ENCODE assay signal across 10 mouse cellular contexts in the genomic region with DNA sequence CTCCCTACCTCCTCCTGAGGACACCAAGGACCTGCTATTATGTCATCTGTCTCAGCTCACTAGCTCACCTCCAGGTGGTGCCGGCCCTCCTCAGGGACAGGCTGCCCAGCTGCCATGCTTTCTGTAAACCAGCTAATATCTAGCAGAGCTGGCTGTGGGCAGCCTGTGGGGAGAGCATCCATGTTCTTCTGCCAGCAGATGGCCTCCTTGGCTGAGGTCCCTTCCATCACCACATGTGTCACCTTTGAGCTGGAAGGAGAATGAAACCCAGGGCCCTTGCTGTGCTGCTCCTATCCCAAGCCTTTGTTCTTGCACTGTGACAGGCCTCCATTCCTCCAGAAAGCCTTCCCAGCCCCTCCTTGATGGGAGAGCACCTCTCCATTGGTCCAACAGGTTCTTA. TPM values are rescaled to one million over a fixed set of nuclear protein-coding genes. Genes with fewer than 3 reads are reported as not detected.
DNase-seq lines count a peak whose midpoint lies in the region; ATAC-seq and TF ChIP-seq lines count a peak whose summit lies in the region.
"Had no signal": no experiment of that assay in that cellular context is flagged by ENCODE, and none has a peak within 500 bp of the region (broad histone marks: within the 10 kb centered on the region; RNA-seq: fewer than 3 reads in every experiment).

No protein-coding gene starts in this region.

- no peak overlapping the region for H3K9ac ChIP-seq in hindbrain, embryonic 16.5 days (ENCODE audit: low read depth, low read length)
- H3K9ac ChIP-seq in hindbrain, embryonic 11.5 days (ENCODE audit: low read depth, low read length), result no peak overlapping the region
- no peak overlapping the region for H3K9ac ChIP-seq in ES-Bruce4 (ENCODE audit: low read depth, poor library complexity, severe bottlenecking)
- H3K9ac ChIP-seq: limb, embryonic 15.5 days; stomach, embryonic 15.5 days had no signal

- intact Hi-C loops in left cerebral cortex, postnatal 36 days (cut with DNase I), result loop anchor here (5.0 kb wide), 2 partner anchors 41 to 49 kb away; partner anchors contain the start of genes Dbnl and Pold2

- peak; percentile 13; the same call in 1 of the 2 replicates for ATAC-seq in hindbrain, embryonic 16.5 days
- no peak for ATAC-seq in hindbrain, embryonic 11.5 days (ENCODE audit: low FRiP score)

- no peaks in the 10 kb centered on the region for H3K9me3 ChIP-seq in hindbrain, embryonic 16.5 days (ENCODE audit: control insufficient read depth, low read length)
- no peaks in the 10 kb centered on the region for H3K9me3 ChIP-seq in hindbrain, embryonic 11.5 days (ENCODE audit: control insufficient read depth, low read length)
- peaks cover 8% of the 10 kb centered on the region for H3K9me3 ChIP-seq in ES-Bruce4 (replicated peaks; ENCODE audit: control insufficient read depth, insufficient read depth, low read length, poor library complexity, severe bottlenecking)
- H3K9me3 ChIP-seq: limb, embryonic 15.5 days; stomach, embryonic 15.5 days had no signal

- DNase-seq in hindbrain, embryonic 11.5 days (ENCODE audit: low spot score), result no peak
- DNase-seq in 3T3-L1 (ENCODE audit: low read depth, low spot score), result peak; percentile 81
- DNase-seq in right cerebral cortex, adult 18-20 months, result no peak
- DNase-seq in left cerebral cortex, postnatal 36 days (ENCODE audit: low spot score in 2 of 2), result no peak
- DNase-seq in layer of hippocampus, postnatal 14 days (ENCODE audit: low spot score in 2 of 2), result no peak

- no peak overlapping the region; the same call in 1 of the 2 replicates for H3K27ac ChIP-seq in hindbrain, embryonic 16.5 days (ENCODE audit: low read depth, low read length)
- H3K27ac ChIP-seq in hindbrain, embryonic 11.5 days (ENCODE audit: low read depth, low read length), result no peak overlapping the region
- no peak overlapping the region for H3K27ac ChIP-seq in ES-Bruce4 (ENCODE audit: insufficient read depth, low read length)
- H3K27ac ChIP-seq in embryonic fibroblast, embryonic 13.5 days (ENCODE audit: insufficient read depth, low read length), result no peak overlapping the region
- H3K27ac ChIP-seq: limb, embryonic 15.5 days; stomach, embryonic 15.5 days had no signal

- H3K36me3 ChIP-seq in hindbrain, embryonic 16.5 days (ENCODE audit: control insufficient read depth, insufficient read depth, low read length), result peaks cover 8% of the 10 kb centered on the region
- no peaks in the 10 kb centered on the region for H3K36me3 ChIP-seq in hindbrain, embryonic 11.5 days (ENCODE audit: control insufficient read depth, insufficient read depth, low read length)
- peaks cover 9% of the 10 kb centered on the region; the same call in 1 of the 2 replicates for H3K36me3 ChIP-seq in ES-Bruce4 (ENCODE audit: control insufficient read depth, insufficient read depth, low read length, poor library complexity, severe bottlenecking)
- H3K36me3 ChIP-seq: stomach, embryonic 15.5 days had no signal

- WGBS in hindbrain, embryonic 16.5 days, result 50% methylated on average over 1 of the region's 1 CpGs
- WGBS in hindbrain, embryonic 11.5 days, result 65% methylated on average over 1 of the region's 1 CpGs

- no peak overlapping the region for H3K4me2 ChIP-seq in hindbrain, embryonic 16.5 days (ENCODE audit: low read length)
- no peak overlapping the region for H3K4me2 ChIP-seq in hindbrain, embryonic 11.5 days (replicated peaks; ENCODE audit: low read depth, low read length)

- no peak for TF ChIP-seq EP300 in ES-Bruce4 (IDR thresholded peaks at IDR 0.05; ENCODE audit: insufficient read depth, low read depth, low read length)

- no peak overlapping the region for H3K4me3 ChIP-seq in hindbrain, embryonic 16.5 days (ENCODE audit: low read length)
- no peak overlapping the region for H3K4me3 ChIP-seq in hindbrain, embryonic 11.5 days (ENCODE audit: low read depth, low read length)
- no peak overlapping the region for H3K4me3 ChIP-seq in ES-Bruce4 (ENCODE audit: low read depth, low read length)
- no peak overlapping the region for H3K4me3 ChIP-seq in embryonic fibroblast, embryonic 13.5 days (ENCODE audit: insufficient read depth, low read length)
- H3K4me3 ChIP-seq: stomach, embryonic 15.5 days had no signal

- no peak for TF ChIP-seq POLR2A in ES-Bruce4 (IDR thresholded peaks at IDR 0.05; ENCODE audit: insufficient read depth, low read length)
- no peak for TF ChIP-seq POLR2A in embryonic fibroblast, embryonic 13.5 days (IDR thresholded peaks at IDR 0.05; ENCODE audit: low read depth, low read length)

- peaks cover 4% of the 10 kb centered on the region; the same call in 1 of the 2 replicates for H3K4me1 ChIP-seq in hindbrain, embryonic 16.5 days (ENCODE audit: control insufficient read depth, insufficient read depth, low read depth, low read length)
- H3K4me1 ChIP-seq in hindbrain, embryonic 11.5 days (replicated peaks; ENCODE audit: control insufficient read depth, insufficient read depth, low read length), result no peaks in the 10 kb centered on the region
- H3K4me1 ChIP-seq in ES-Bruce4 (ENCODE audit: control insufficient read depth, insufficient read depth, low read length), result no peaks in the 10 kb centered on the region
- H3K4me1 ChIP-seq in embryonic fibroblast, embryonic 13.5 days (ENCODE audit: control insufficient read depth, insufficient read depth, low read length), result peaks cover 7% of the 10 kb centered on the region; the same call in 1 of the 2 replicates
- H3K4me1 ChIP-seq: stomach, embryonic 15.5 days had no signal

- no peaks in the 10 kb centered on the region for H3K27me3 ChIP-seq in hindbrain, embryonic 16.5 days (replicated peaks; ENCODE audit: control insufficient read depth, insufficient read depth, low read length)
- H3K27me3 ChIP-seq in hindbrain, embryonic 11.5 days (ENCODE audit: control insufficient read depth, insufficient read depth, low read length), result no peaks in the 10 kb centered on the region
- H3K27me3 ChIP-seq in ES-Bruce4 (ENCODE audit: control insufficient read depth, insufficient read depth, low read length, poor library complexity, severe bottlenecking), result no peaks in the 10 kb centered on the region
- H3K27me3 ChIP-seq: limb, embryonic 15.5 days; stomach, embryonic 15.5 days had no signal

- peak; percentile 22 for TF ChIP-seq CTCF in ES-Bruce4 (IDR thresholded peaks at IDR 0.05; ENCODE audit: low read depth, low read length)
- TF ChIP-seq CTCF in embryonic fibroblast, embryonic 13.5 days (IDR thresholded peaks at IDR 0.05; ENCODE audit: borderline replicate concordance, insufficient read depth, low read length), result peak; percentile 13; the same call in 1 of the 2 replicates

RNA-seq across cellular contexts. Expression of gene Polm, which starts 1.7 kb away (rescaled TPM):
- polyA plus RNA-seq in hindbrain, embryonic 16.5 days (2015; fragmentation: Nextera tagmentation; extraction: Ambion mirVana), result 5.5 and 6.1 TPM in 2 replicates
- 5.6 and 6.9 TPM in 2 replicates for polyA plus RNA-seq in hindbrain, embryonic 11.5 days (2014; fragmentation: Nextera tagmentation; extraction: Ambion mirVana)
- polyA plus RNA-seq in ES-Bruce4 (2011; ENCODE audit: insufficient read depth, insufficient read length, low read depth, missing spikeins), result 9.3 and 9.9 TPM in 2 replicates
- polyA plus RNA-seq in embryonic fibroblast, embryonic 13.5 days (2011; ENCODE audit: insufficient read length, low read depth, missing spikeins), result 9.9 and 13.0 TPM in 2 replicates
- 10 to 100 TPM in 1 of 2 experiments, 1 to 10 TPM in 1; 8.9 to 13.7 TPM for total RNA-seq in left cerebral cortex, postnatal 36 days (2021)
- 10 to 100 TPM; 12.0 to 13.7 TPM for total RNA-seq in layer of hippocampus, postnatal 14 days (2021)

RNA-seq across cellular contexts. Expression of gene Aebp1, which starts 25.6 kb away (rescaled TPM):
- polyA plus RNA-seq in hindbrain, embryonic 16.5 days (2015; fragmentation: Nextera tagmentation; extraction: Ambion mirVana), result 27.4 and 35.8 TPM in 2 replicates
- 19.0 and 20.4 TPM in 2 replicates for polyA plus RNA-seq in hindbrain, embryonic 11.5 days (2014; fragmentation: Nextera tagmentation; extraction: Ambion mirVana)
- polyA plus RNA-seq in ES-Bruce4 (2011; ENCODE audit: insufficient read depth, insufficient read length, low read depth, missing spikeins), result 4.9 and 5.5 TPM in 2 replicates
- 372 and 444 TPM in 2 replicates for polyA plus RNA-seq in embryonic fibroblast, embryonic 13.5 days (2011; ENCODE audit: insufficient read length, low read depth, missing spikeins)
- 10 to 100 TPM; 12.4 to 19.1 TPM for total RNA-seq in left cerebral cortex, postnatal 36 days (2021)
- total RNA-seq in layer of hippocampus, postnatal 14 days (2021), result 10 to 100 TPM in 1 of 2 experiments, 1 to 10 TPM in 1; 5.1 to 14.0 TPM

RNA-seq across cellular contexts. Expression of gene Pgam2, which starts 32.6 kb away (rescaled TPM):
- polyA plus RNA-seq in hindbrain, embryonic 16.5 days (2015; fragmentation: Nextera tagmentation; extraction: Ambion mirVana), result 3.3 and 13.6 TPM in 2 replicates
- polyA plus RNA-seq in hindbrain, embryonic 11.5 days (2014; fragmentation: Nextera tagmentation; extraction: Ambion mirVana), result 7.9 and 8.5 TPM in 2 replicates
- polyA plus RNA-seq in ES-Bruce4 (2011; ENCODE audit: insufficient read depth, insufficient read length, low read depth, missing spikeins), result 1.6 and 2.2 TPM in 2 replicates
- polyA plus RNA-seq in embryonic fibroblast, embryonic 13.5 days (2011; ENCODE audit: insufficient read length, low read depth, missing spikeins), result 2.8 TPM in 1 of 2 replicates, not detected in the other
- 1 to 10 TPM; 6.0 to 6.6 TPM for total RNA-seq in left cerebral cortex, postnatal 36 days (2021)
- total RNA-seq in layer of hippocampus, postnatal 14 days (2021), result 10 to 100 TPM; 12.8 to 14.0 TPM

RNA-seq across cellular contexts. Expression of gene Pold2, which starts 42.0 kb away (rescaled TPM):
- 59.6 and 62.5 TPM in 2 replicates for polyA plus RNA-seq in hindbrain, embryonic 16.5 days (2015; fragmentation: Nextera tagmentation; extraction: Ambion mirVana)
- polyA plus RNA-seq in hindbrain, embryonic 11.5 days (2014; fragmentation: Nextera tagmentation; extraction: Ambion mirVana), result 78.4 and 86.3 TPM in 2 replicates
- 127 and 175 TPM in 2 replicates for polyA plus RNA-seq in ES-Bruce4 (2011; ENCODE audit: insufficient read depth, insufficient read length, low read depth, missing spikeins)
- polyA plus RNA-seq in embryonic fibroblast, embryonic 13.5 days (2011; ENCODE audit: insufficient read length, low read depth, missing spikeins), result 23.2 and 31.7 TPM in 2 replicates
- 10 to 100 TPM; 18.0 to 19.2 TPM for total RNA-seq in left cerebral cortex, postnatal 36 days (2021)
- total RNA-seq in layer of hippocampus, postnatal 14 days (2021), result 10 to 100 TPM; 24.8 to 26.7 TPM

RNA-seq across cellular contexts. Expression of gene Dbnl, which starts 47.8 kb away (rescaled TPM):
- polyA plus RNA-seq in hindbrain, embryonic 16.5 days (2015; fragmentation: Nextera tagmentation; extraction: Ambion mirVana), result 148 and 150 TPM in 2 replicates
- polyA plus RNA-seq in hindbrain, embryonic 11.5 days (2014; fragmentation: Nextera tagmentation; extraction: Ambion mirVana), result 141 and 144 TPM in 2 replicates
- 27.4 and 33.4 TPM in 2 replicates for polyA plus RNA-seq in ES-Bruce4 (2011; ENCODE audit: insufficient read depth, insufficient read length, low read depth, missing spikeins)
- 46.0 and 48.4 TPM in 2 replicates for polyA plus RNA-seq in embryonic fibroblast, embryonic 13.5 days (2011; ENCODE audit: insufficient read length, low read depth, missing spikeins)
- 10 to 100 TPM; 69.2 to 72.2 TPM for total RNA-seq in left cerebral cortex, postnatal 36 days (2021)
- total RNA-seq in layer of hippocampus, postnatal 14 days (2021), result 10 to 100 TPM; 83.4 to 86.0 TPM

Comparison
In these comparisons a context has a peak if more than half of its experiments do, and no peak if none do; other contexts are left out.
1. RNA of gene Aebp1, which starts 25.6 kb away (polyA plus RNA-seq): 372 to 444 TPM in embryonic fibroblast, embryonic 13.5 days; 27.4 to 35.8 TPM in hindbrain, embryonic 16.5 days, 19.0 to 20.4 TPM in hindbrain, embryonic 11.5 days and 4.9 to 5.5 TPM in ES-Bruce4; every median in the first group is over 10 times any median in the second.